11 mouse cellular contexts compared by ENCODE assay signal in the genomic region with DNA sequence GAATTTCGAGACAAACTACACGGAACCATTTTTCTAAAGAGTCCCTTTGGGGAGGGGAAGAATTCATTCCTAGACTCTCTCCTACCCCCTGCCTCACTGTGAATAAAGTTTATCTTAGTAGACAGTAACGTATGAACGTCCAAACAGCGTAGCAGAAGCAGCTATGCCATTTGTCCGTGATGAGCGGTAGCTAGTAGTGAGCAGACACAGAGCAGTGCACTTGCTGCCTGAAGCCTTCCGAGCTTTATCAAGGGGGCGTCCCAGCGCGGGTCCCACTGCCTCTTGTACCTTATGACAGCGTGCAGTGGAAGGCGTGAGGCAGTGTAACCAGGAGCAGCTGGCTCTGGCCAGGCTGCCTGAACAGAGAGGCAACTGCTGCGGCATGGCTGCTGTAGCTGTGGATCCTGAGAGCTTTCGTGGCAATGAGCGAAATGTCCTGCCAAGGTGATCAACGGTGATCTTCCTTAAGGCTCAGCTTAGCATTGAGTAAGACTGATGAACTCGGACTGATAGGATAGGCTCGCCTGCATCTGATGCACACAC. TPM values are rescaled to one million over a fixed set of nuclear protein-coding genes. Genes with fewer than 3 reads are reported as not detected.
DNase-seq lines count a peak whose midpoint lies in the region; ATAC-seq and TF ChIP-seq lines count a peak whose summit lies in the region.
"Had no signal": no experiment of that assay in that cellular context is flagged by ENCODE, and none has a peak within 500 bp of the region (broad histone marks: within the 10 kb centered on the region; RNA-seq: fewer than 3 reads in every experiment).

No protein-coding gene starts in this region.

- 0 out of 2 replicates have a peak overlapping the region, but pooled peaks have one; percentile 33 for H3K27ac ChIP-seq in kidney, adult 2 months (ENCODE audit: insufficient read depth, low read depth, low read length)
- no peak overlapping the region for H3K27ac ChIP-seq in embryonic facial prominence, embryonic 15.5 days (replicated peaks)
- H3K27ac ChIP-seq in liver, embryonic 12.5 days, result no peak overlapping the region
- H3K27ac ChIP-seq: macrophage had no signal

- no peaks in the 10 kb centered on the region for H3K9me3 ChIP-seq in embryonic facial prominence, embryonic 15.5 days (replicated peaks)
- no peaks in the 10 kb centered on the region for H3K9me3 ChIP-seq in liver, embryonic 12.5 days (replicated peaks)

- peaks cover 11% of the 10 kb centered on the region; the same call in 1 of the 2 replicates for H3K4me1 ChIP-seq in kidney, adult 2 months (ENCODE audit: control insufficient read depth, insufficient read depth, low read length)
- H3K4me1 ChIP-seq in embryonic facial prominence, embryonic 15.5 days, result no peaks in the 10 kb centered on the region
- no peaks in the 10 kb centered on the region for H3K4me1 ChIP-seq in liver, embryonic 12.5 days

- 46% methylated on average over 19 of the region's 19 CpGs for WGBS in kidney, adult 2 months
- WGBS in embryonic facial prominence, embryonic 15.5 days, result 39% methylated on average over 19 of the region's 19 CpGs
- 46% methylated on average over 19 of the region's 19 CpGs for WGBS in liver, embryonic 12.5 days (ENCODE audit: insufficient replicate concordance)

- no peak overlapping the region for H3K9ac ChIP-seq in embryonic facial prominence, embryonic 15.5 days
- no peak overlapping the region for H3K9ac ChIP-seq in liver, embryonic 12.5 days

- no peaks in the 10 kb centered on the region for H3K27me3 ChIP-seq in kidney, adult 2 months (replicated peaks; ENCODE audit: control insufficient read depth, insufficient read depth, low read length)
- no peaks in the 10 kb centered on the region for H3K27me3 ChIP-seq in embryonic facial prominence, embryonic 15.5 days
- peaks cover 11% of the 10 kb centered on the region for H3K27me3 ChIP-seq in liver, embryonic 12.5 days (replicated peaks)

- DNase-seq in kidney, adult 2 months, result no peak
- no peak for DNase-seq in kidney, adult 11 months
- DNase-seq in R1 (ENCODE audit: low read depth, low spot score), result peak; percentile 32
- no peak for DNase-seq in left cerebral cortex, adult 18-20 months (ENCODE audit: low spot score in 2 of 2)
- no peak for DNase-seq in adrenal gland, adult 2 months
- DNase-seq in urinary bladder, postnatal 14 days (ENCODE audit: low spot score), result no peak
- DNase-seq: right cerebral cortex, postnatal 14 days had no signal

- H3K4me2 ChIP-seq in embryonic facial prominence, embryonic 15.5 days (replicated peaks), result peak overlapping the region; percentile 36
- H3K4me2 ChIP-seq in liver, embryonic 12.5 days, result 0 out of 2 replicates have a peak overlapping the region, but pooled peaks have one; percentile 7

- no peak for TF ChIP-seq POLR2A in kidney, adult 2 months (IDR thresholded peaks at IDR 0.05; ENCODE audit: low read depth, low read length)

- H3K36me3 ChIP-seq in kidney, adult 2 months (ENCODE audit: control insufficient read depth, insufficient read depth, low read length), result no peaks in the 10 kb centered on the region
- no peaks in the 10 kb centered on the region for H3K36me3 ChIP-seq in embryonic facial prominence, embryonic 15.5 days
- H3K36me3 ChIP-seq in liver, embryonic 12.5 days, result no peaks in the 10 kb centered on the region

- H3K4me3 ChIP-seq in kidney, adult 2 months (ENCODE audit: insufficient read depth, low read depth, low read length), result 0 out of 2 replicates have a peak overlapping the region, but pooled peaks have one; percentile 35
- peak overlapping the region; percentile 7; the same call in 1 of the 2 replicates for H3K4me3 ChIP-seq in embryonic facial prominence, embryonic 15.5 days (replicated peaks)
- H3K4me3 ChIP-seq in liver, embryonic 12.5 days, result no peak overlapping the region

- ATAC-seq in embryonic facial prominence, embryonic 15.5 days (ENCODE audit: insufficient number of reproducible peaks, low FRiP score, low TSS enrichment, low read depth), result no peak
- no peak for ATAC-seq in liver, embryonic 12.5 days

- no peak for TF ChIP-seq CTCF in kidney, adult 2 months (conservative IDR thresholded peaks at IDR 0.05; ENCODE audit: insufficient read depth, insufficient read length, low read depth, low read length)

RNA-seq across cellular contexts. Expression of gene Paqr9, which starts 38.8 kb away (rescaled TPM):
- polyA plus RNA-seq in kidney, adult 2 months (2012; rRNA removed), result 33.3 and 48.2 TPM in 2 replicates
- polyA plus RNA-seq in embryonic facial prominence, embryonic 15.5 days (2015; fragmentation: Nextera tagmentation; extraction: Ambion mirVana), result 0.23 and 0.24 TPM in 2 replicates
- polyA plus RNA-seq in liver, embryonic 12.5 days (2016; fragmentation: Nextera tagmentation; extraction: Ambion mirVana), result 14.2 and 14.3 TPM in 2 replicates
- 10 to 100 TPM; 31.8 to 32.1 TPM for total RNA-seq in left cerebral cortex, adult 18-20 months (2021)
- total RNA-seq in adrenal gland, adult 2 months (2021), result 10 to 100 TPM; 10.4 to 12.1 TPM
- 14.2 and 23.5 TPM in 2 replicates for polyA plus RNA-seq in adrenal gland, adult 2 months (2012; rRNA removed)

RNA-seq across cellular contexts. Expression of gene Pcolce2, which starts 39.2 kb away (rescaled TPM):
- polyA plus RNA-seq in kidney, adult 2 months (2012; rRNA removed), result 0.78 and 0.90 TPM in 2 replicates
- polyA plus RNA-seq in embryonic facial prominence, embryonic 15.5 days (2015; fragmentation: Nextera tagmentation; extraction: Ambion mirVana), result 8.7 and 11.8 TPM in 2 replicates
- 10.1 and 12.1 TPM in 2 replicates for polyA plus RNA-seq in liver, embryonic 12.5 days (2016; fragmentation: Nextera tagmentation; extraction: Ambion mirVana)
- total RNA-seq in left cerebral cortex, adult 18-20 months (2021), result 1 to 10 TPM; 2.1 to 3.5 TPM
- 1 to 10 TPM; 5.6 to 8.0 TPM for total RNA-seq in adrenal gland, adult 2 months (2021)
- 0.18 and 0.34 TPM in 2 replicates for polyA plus RNA-seq in adrenal gland, adult 2 months (2012; rRNA removed)
- total RNA-seq: MEL had no signal

Comparison
In these comparisons a context has a peak if more than half of its experiments do, and no peak if none do; other contexts are left out.
1. RNA of gene Paqr9, which starts 38.8 kb away (polyA plus RNA-seq): 33.3 to 48.2 TPM in kidney, adult 2 months, 14.2 to 14.3 TPM in liver, embryonic 12.5 days and 14.2 to 23.5 TPM in adrenal gland, adult 2 months; 0.23 to 0.24 TPM in embryonic facial prominence, embryonic 15.5 days; every median in the first group is over 10 times any median in the second.